Mouse (Mus musculus) kidney, embryonic 16.5 days (tissue): ENCODE measurements at regions not wholly inside any gene's neighbourhood (a gene's known extent, or its start where the extent isn't known, plus 50 kb on each side); places are given as distances from the start of the nearest gene placed in this dataset.

Experiments used
- ATAC-seq: fragments of 200-750 bp; cut with Nextera tagmentation; 2 replicates; pipeline ENCODE4 v1.8.0; 2017; ENCODE audit warnings: moderate TSS enrichment; ENCODE audit not compliant: low FRiP score, low TSS enrichment
- H3K27ac ChIP-seq: fragments of 300-500 bp; sonication (generic); 2 replicates; pipeline ENCODE4 v1.5.1; 2014; ENCODE audit warnings: low read length
- H3K27me3 ChIP-seq: fragments of 300-500 bp; sonication (generic); 2 replicates; pipeline ENCODE4 v1.6.1; 2014; ENCODE audit warnings: low read length, control low read depth, mixed read lengths; ENCODE audit not compliant: insufficient read depth
- H3K36me3 ChIP-seq: fragments of 300-500 bp; sonication (generic); 2 replicates; pipeline ENCODE4 v1.6.1; 2014; ENCODE audit warnings: low read length, control low read depth, mixed read lengths; ENCODE audit not compliant: insufficient read depth
- H3K4me1 ChIP-seq: fragments of 300-500 bp; sonication (generic); 2 replicates; pipeline ENCODE4 v1.6.1; 2014; ENCODE audit warnings: low read length, control low read depth, mixed read lengths; ENCODE audit not compliant: insufficient read depth
- H3K4me2 ChIP-seq: fragments of 300-500 bp; sonication (generic); replicated peaks from 2 replicates; pipeline ENCODE4 v1.6.1; 2014; ENCODE audit warnings: low read depth, low read length
- H3K4me3 ChIP-seq: fragments of 300-500 bp; sonication (generic); 2 replicates; pipeline ENCODE4 v1.5.1; 2014; ENCODE audit warnings: mild to moderate bottlenecking, low read length
- H3K9ac ChIP-seq: fragments of 300-500 bp; sonication (generic); replicated peaks from 2 replicates; pipeline ENCODE4 v1.6.1; 2014; ENCODE audit warnings: low read length
- H3K9me3 ChIP-seq: fragments of 300-500 bp; sonication (generic); 2 replicates; pipeline ENCODE4 v1.6.1; 2016; ENCODE audit warnings: low read length, control low read depth
- WGBS: fragments of 180-500 bp; shearing (Covaris S2); extraction: QIAGEN DNeasy Blood & Tissue Kit; methylation state at CpG from one replicate; pipeline ENCODE4 v1.1.7; 2014; 5-methylcytosine and 5-hydroxymethylcytosine counted together

DNA sequence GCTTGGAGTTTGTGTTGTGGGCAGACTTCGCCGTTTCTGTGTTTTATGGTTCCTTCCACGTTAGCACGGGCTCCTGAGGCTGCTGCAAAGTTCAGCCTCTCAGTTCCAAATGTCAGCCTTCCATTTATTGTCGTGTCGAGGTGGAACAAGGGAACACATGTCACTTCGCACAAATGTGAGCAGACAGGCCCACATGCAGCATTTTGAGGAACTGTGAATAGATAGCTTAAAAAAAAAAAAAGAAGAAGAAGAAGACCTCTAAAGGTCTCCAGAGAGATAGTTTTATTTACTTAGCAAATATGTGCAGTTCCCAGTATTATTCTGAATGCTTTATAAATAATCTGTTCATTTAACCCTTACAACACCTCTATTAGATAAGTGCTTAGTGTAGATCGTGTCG is 66.4 kb upstream of the Zc3h12c start:
- Histone ChIP-seq H3K4me2 (no peak overlapping the region), H3K9ac (no peak overlapping the region), H3K36me3 (no peaks in the 10 kb centered on the region), H3K27ac (no peak overlapping the region), H3K9me3 (no peaks in the 10 kb centered on the region), H3K27me3 (no peaks in the 10 kb centered on the region), H3K4me3 (no peak overlapping the region), H3K4me1 (no peaks in the 10 kb centered on the region)
- no peak for ATAC-seq
- WGBS = 58% methylated on average over 9 of the region's 9 CpGs

DNA sequence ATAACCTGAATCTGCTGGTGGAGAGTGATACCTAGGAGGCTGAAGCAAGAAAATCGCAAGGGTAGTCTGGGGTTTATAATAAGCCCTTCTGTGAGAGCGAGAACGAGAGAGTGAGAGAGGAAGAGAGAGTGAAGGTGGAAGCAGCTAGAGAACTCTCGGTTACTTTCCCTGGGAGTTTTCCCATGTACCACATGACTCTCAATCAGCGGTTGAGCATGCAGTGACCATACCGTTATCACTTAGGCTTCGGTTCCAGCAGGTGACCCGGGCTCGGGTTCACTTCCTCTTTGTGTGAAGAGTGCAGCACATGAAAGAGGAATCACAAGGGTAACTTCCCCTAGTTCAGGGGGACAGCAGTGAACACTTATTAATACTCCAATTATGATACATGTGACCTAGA is 61.2 kb upstream of the Zc3h12c start:
- Histone ChIP-seq H3K4me3 (no peak overlapping the region), H3K4me2 (no peak overlapping the region), H3K9me3 (no peaks in the 10 kb centered on the region), H3K27ac (no peak overlapping the region), H3K4me1 (no peaks in the 10 kb centered on the region), H3K36me3 (no peaks in the 10 kb centered on the region), H3K27me3 (no peaks in the 10 kb centered on the region), H3K9ac (no peak overlapping the region)
- 79% methylated on average over 9 of the region's 9 CpGs for WGBS
- no peak for ATAC-seq

DNA sequence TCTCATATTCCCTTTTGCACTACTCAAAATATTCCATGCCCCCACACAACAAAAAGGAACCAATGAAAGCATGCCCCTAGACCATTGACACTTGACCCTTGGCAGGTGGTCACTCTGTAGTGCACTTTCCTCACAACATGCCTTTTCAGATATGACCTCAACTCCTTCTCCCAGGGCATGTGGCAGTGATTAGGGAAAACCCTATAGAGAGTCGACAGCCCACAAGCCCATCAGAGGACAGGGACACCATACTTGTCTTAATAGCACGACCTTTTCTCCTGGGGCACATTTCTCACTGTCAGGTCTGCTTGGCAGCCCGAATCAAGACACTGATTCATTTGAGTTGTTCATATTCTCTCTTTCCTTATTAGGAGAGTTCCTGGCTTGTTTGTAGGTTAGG is 57.3 kb upstream of the Zc3h12c start:
- H3K9me3 ChIP-seq = no peaks in the 10 kb centered on the region
- no peaks in the 10 kb centered on the region for H3K27me3 ChIP-seq
- H3K4me3 ChIP-seq = no peak overlapping the region
- no peak overlapping the region for H3K9ac ChIP-seq
- 75% methylated on average over 3 of the region's 3 CpGs for WGBS
- H3K27ac ChIP-seq = no peak overlapping the region
- ATAC-seq = no peak
- no peaks in the 10 kb centered on the region for H3K36me3 ChIP-seq
- no peak overlapping the region for H3K4me2 ChIP-seq
- peaks cover 3% of the 10 kb centered on the region; the same call in 1 of the 2 replicates for H3K4me1 ChIP-seq

DNA sequence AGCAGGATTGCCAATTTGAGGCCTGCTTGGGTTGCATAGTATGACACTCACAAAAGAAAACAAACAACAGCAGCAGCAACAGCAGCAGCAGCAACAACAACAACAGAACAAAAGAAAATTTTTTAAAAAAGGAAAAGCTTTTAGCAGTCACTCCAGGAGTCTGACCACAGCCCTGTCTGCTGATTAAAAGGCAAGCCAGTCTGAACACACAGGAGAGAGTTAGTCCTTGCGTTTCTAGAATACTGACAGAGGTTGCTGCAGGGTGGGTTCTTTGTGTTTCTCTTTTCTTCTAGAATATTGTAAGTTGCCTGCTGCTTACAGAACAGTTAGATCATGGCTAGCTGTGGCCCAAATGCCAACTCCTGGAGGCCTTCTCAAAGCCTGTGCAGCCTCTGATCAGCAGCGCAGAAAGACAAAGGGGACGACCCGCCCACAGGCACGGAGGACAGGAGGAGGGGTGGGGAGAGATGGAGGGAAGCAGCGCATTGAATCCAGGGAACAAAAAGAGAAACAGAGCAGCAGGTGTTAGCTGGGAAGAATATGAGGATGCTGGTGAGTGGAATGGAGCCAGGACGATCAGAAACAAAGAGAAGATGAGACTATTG is 55.2 kb upstream of the Zc3h12c start:
- Histone ChIP-seq H3K27ac (no peak overlapping the region), H3K9me3 (no peaks in the 10 kb centered on the region), H3K4me3 (no peak overlapping the region), H3K4me1 (peaks cover 3% of the 10 kb centered on the region; the same call in 1 of the 2 replicates), H3K36me3 (no peaks in the 10 kb centered on the region), H3K27me3 (no peaks in the 10 kb centered on the region), H3K9ac (no peak overlapping the region), H3K4me2 (no peak overlapping the region)
- ATAC-seq = no peak
- 27% methylated on average over 7 of the region's 7 CpGs for WGBS
